Mouse (Mus musculus) ES-E14 (cell line): ENCODE data around the gene Zfp287. TPM values are rescaled to one million over a fixed set of nuclear protein-coding genes. Genes with fewer than 3 reads are reported as not detected.

Experiments used
- DNase-seq: peaks from one replicate; pipeline ENCODE4 v3.0.0-alpha.2; 2013; ENCODE audit warnings: low read depth, low spot score
- H3K27ac ChIP-seq: 2 replicates; pipeline ENCODE4 v1.5.1; 2012; ENCODE audit warnings: low read depth, mild to moderate bottlenecking, low read length, moderate library complexity, mixed read lengths; ENCODE audit not compliant: poor library complexity, insufficient read depth, severe bottlenecking
- H3K36me3 ChIP-seq: 2 replicates; pipeline ENCODE4 v1.6.1; 2012; ENCODE audit warnings: mild to moderate bottlenecking, low read length, moderate library complexity, mixed read lengths; ENCODE audit not compliant: control insufficient read depth, poor library complexity, insufficient read depth, severe bottlenecking
- H3K4me1 ChIP-seq, 2 experiments: fragments of 150-350 bp in 1 of 2; sonication (generic) in 1 of 2; 2 replicates each; pipeline ENCODE4 v1.6.1; 2012; ENCODE audit warnings: low read length in 2 of 2, mild to moderate bottlenecking in 1 of 2, mixed read lengths in 1 of 2; ENCODE audit not compliant: control insufficient read depth in 2 of 2, insufficient read depth in 2 of 2, poor library complexity in 1 of 2
- H3K4me3 ChIP-seq, 2 experiments: fragments of 150-350 bp in 1 of 2; sonication (generic) in 1 of 2; 2 replicates each; pipeline ENCODE4 v1.5.1; 2012; ENCODE audit warnings: low read length in 2 of 2, low read depth in 1 of 2, mild to moderate bottlenecking in 1 of 2, mixed read lengths in 1 of 2; ENCODE audit not compliant: insufficient read depth in 1 of 2, poor library complexity in 1 of 2, severe bottlenecking in 1 of 2
- H3K9ac ChIP-seq: 2 replicates; pipeline ENCODE4 v1.6.1; 2012; ENCODE audit warnings: low read depth, mild to moderate bottlenecking, low read length, mixed read lengths; ENCODE audit not compliant: poor library complexity, insufficient read depth, severe bottlenecking
- H3K9me3 ChIP-seq: fragments of 150-350 bp; sonication (generic); 2 replicates; pipeline ENCODE4 v1.6.1; 2012; ENCODE audit warnings: low read depth, mild to moderate bottlenecking, low read length; ENCODE audit not compliant: control insufficient read depth, insufficient read depth
- CHD2 ChIP-seq: IDR thresholded peaks from 2 replicates; pipeline ENCODE4 v1.6.1; 2014; ENCODE audit warnings: mild to moderate bottlenecking, low read depth, low read length, inconsistent platforms
- HCFC1 ChIP-seq: IDR thresholded peaks from 2 replicates; pipeline ENCODE4 v1.6.1; 2012; ENCODE audit warnings: low read length, inconsistent platforms, borderline replicate concordance; ENCODE audit not compliant: insufficient read depth
- MAFK ChIP-seq: IDR thresholded peaks from 2 replicates; pipeline ENCODE4 v1.6.1; 2014; ENCODE audit warnings: mild to moderate bottlenecking, low read depth, low read length, inconsistent platforms; ENCODE audit not compliant: insufficient read depth
- ZC3H11A ChIP-seq: IDR thresholded peaks from 2 replicates; pipeline ENCODE4 v1.6.1; 2012; ENCODE audit warnings: low read depth, mild to moderate bottlenecking, inconsistent platforms, low read length, borderline replicate concordance
- ZNF384 ChIP-seq: IDR thresholded peaks from 2 replicates; pipeline ENCODE4 v1.6.1; 2012; ENCODE audit warnings: low read depth, low read length, inconsistent platforms
- in situ Hi-C, 2 experiments: fragments of 600-800 bp; cut with MboI; formaldehyde crosslinking; loops; one replicate each; pipeline ENCODE4 v1.15.1; 2025; ENCODE audit warnings: low sequenced_read_pairs in 2 of 2, inconsistent platforms in 1 of 2; ENCODE audit not compliant: unreplicated experiment in 2 of 2
- total RNA-seq: library from RNA; depleted of rRNA; stranded (reverse); fragments of 300-350 nt; gene quantifications from 2 replicates; pipeline ENCODE4 v1.2.3, GENCODE M21; 2012

Gene Zfp287
- total RNA-seq, 1 experiment = 3.6 TPM

GRCm38 (mm10) chr11:62744103-62744502, 12.4 kb upstream of the Zfp287 start:
- no peaks in the 10 kb centered on the region for H3K9me3 ChIP-seq
- no peak overlapping the region for H3K9ac ChIP-seq
- H3K27ac ChIP-seq = no peak overlapping the region
- no peak for DNase-seq
- H3K4me1 ChIP-seq = no peaks in the 10 kb centered on the region
- in situ Hi-C loops = loop anchor here in 1 of 2 experiments (10.0 kb wide), 1 partner anchor 411 kb away; no protein-coding TSS in a partner anchor
- no peak overlapping the region for H3K4me3 ChIP-seq
- TF ChIP-seq ZC3H11A (peak; percentile 80; the same call in 1 of the 2 replicates), MAFK (no peak)
- H3K36me3 ChIP-seq = no peaks in the 10 kb centered on the region

- no peak for TF ChIP-seq MAFK
- DNase-seq = no peak
- H3K9me3 ChIP-seq = no peaks in the 10 kb centered on the region
- H3K27ac ChIP-seq = no peak overlapping the region
- no peak overlapping the region for H3K4me3 ChIP-seq
- in situ Hi-C loops = loop anchor here in 1 of 2 experiments (10.0 kb wide), 1 partner anchor 412 kb away; no protein-coding TSS in a partner anchor
- no peak overlapping the region for H3K9ac ChIP-seq
- no peaks in the 10 kb centered on the region for H3K4me1 ChIP-seq
- H3K36me3 ChIP-seq = no peaks in the 10 kb centered on the region
Measured at GRCm38 (mm10) chr11:62742261-62742957, 10.7 kb upstream of the Zfp287 start.

DNA sequence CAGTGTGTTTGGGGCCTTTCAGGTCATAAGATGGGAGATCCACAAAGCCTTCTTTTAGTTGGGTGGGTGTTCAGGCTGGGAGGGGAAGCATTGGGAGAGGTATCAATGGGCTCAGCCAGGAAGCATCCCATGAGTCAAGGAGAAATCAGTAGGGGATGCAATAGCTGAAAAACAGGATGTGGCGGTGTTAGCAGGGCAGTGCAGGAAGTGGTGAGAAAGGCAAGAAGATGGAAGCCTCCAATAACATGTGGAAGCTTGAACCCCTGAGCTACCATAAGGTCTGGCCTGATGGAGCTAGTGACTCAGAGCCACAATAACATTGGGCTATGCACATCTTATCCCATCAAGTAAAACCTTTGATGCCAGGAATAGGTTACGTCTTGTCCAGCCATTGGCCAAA, 9.5 kb upstream of the Zfp287 start:
- TF ChIP-seq ZC3H11A (no peak), HCFC1 (no peak), ZNF384 (no peak), MAFK (no peak), CHD2 (no peak)
- Histone ChIP-seq H3K4me1 (no peaks in the 10 kb centered on the region), H3K36me3 (no peaks in the 10 kb centered on the region), H3K4me3 (no peak overlapping the region), H3K27ac (no peak overlapping the region), H3K9ac (no peak overlapping the region), H3K9me3 (no peaks in the 10 kb centered on the region)
- in situ Hi-C loops = loop anchor here in 1 of 2 experiments (10.0 kb wide), 1 partner anchor 414 kb away; no protein-coding TSS in a partner anchor
- no peak for DNase-seq

DNA sequence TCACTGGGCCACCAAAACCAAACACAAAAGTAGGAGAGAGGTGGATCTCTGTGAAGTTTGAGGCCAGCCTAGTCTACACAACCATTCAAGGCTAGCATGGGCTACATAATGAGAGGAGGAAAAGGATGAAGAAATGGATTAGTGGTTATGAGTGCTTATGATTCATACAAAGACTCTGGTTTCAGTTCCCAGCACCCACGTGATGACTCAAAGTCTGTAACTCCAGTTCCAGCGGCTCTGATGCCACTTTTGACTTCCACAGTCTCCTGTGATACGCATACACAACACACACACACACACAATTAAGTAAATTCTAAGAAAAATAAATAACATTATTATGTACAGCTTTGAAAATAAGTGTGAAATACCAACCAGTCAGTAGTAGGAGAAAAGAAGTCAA, 960 bp upstream of the Zfp287 start:
- Histone ChIP-seq H3K4me3 (no peak overlapping the region), H3K9me3 (no peaks in the 10 kb centered on the region), H3K36me3 (no peaks in the 10 kb centered on the region), H3K4me1 (0 out of 4 replicates have a peak, but pooled peaks cover 0 to 2% of the 10 kb centered on the region in 2 experiments), H3K9ac (no peak overlapping the region), H3K27ac (no peak overlapping the region)
- in situ Hi-C loops = no loop called here
- no peak for TF ChIP-seq HCFC1
- TF ChIP-seq ZNF384 = no peak
- TF ChIP-seq MAFK = no peak
- TF ChIP-seq CHD2 = no peak
- TF ChIP-seq ZC3H11A = no peak
- no peak for DNase-seq

- TF ChIP-seq ZNF384 (no peak), MAFK (no peak), HCFC1 (no peak), ZC3H11A (no peak), CHD2 (no peak)
- H3K4me3 ChIP-seq = no peak overlapping the region
- H3K27ac ChIP-seq = no peak overlapping the region
- H3K36me3 ChIP-seq = no peaks in the 10 kb centered on the region
- DNase-seq = no peak
- H3K9me3 ChIP-seq = no peaks in the 10 kb centered on the region
- H3K4me1 ChIP-seq = 0 out of 4 replicates have a peak, but pooled peaks cover 0 to 2% of the 10 kb centered on the region in 2 experiments
- no peak overlapping the region for H3K9ac ChIP-seq
- in situ Hi-C loops = no loop called here
Measured at GRCm38 (mm10) chr11:62732022-62732387, 300 bp upstream of the Zfp287 start.
